Mouse (Mus musculus) liver, postnatal 0 days (tissue): ENCODE results near the gene G2e3.

Experiments used
- CTCF ChIP-seq: sonication (generic); IDR thresholded peaks from 2 replicates; pipeline ENCODE4 v1.5.1; 2016; ENCODE audit warnings: antibody characterized with exemption, low read depth
- EP300 ChIP-seq: IDR thresholded peaks from 2 replicates; pipeline ENCODE4 v1.6.1; 2016; ENCODE audit warnings: antibody characterized with exemption, low read depth, mild to moderate bottlenecking

GRCm38 (mm10) chr12:51323604-51324003 is 24.3 kb upstream of the G2e3 start:
- TF ChIP-seq EP300 (no peak), CTCF (no peak)
